Mouse (Mus musculus): Measurements from ENCODE around the gene Phka1. TPM values are rescaled to one million over a fixed set of nuclear protein-coding genes. Genes with fewer than 3 reads are reported as not detected.
A peak's percentile ranks its signal among the peaks of the same experiment; 100 is the strongest.
"Not testable (repeated sequence)": the region's sequence is repeated elsewhere in the genome, so short reads cannot be mapped to it uniquely, and the experiment has no call there.

Gene Phka1
- polyA plus RNA-seq (2014; fragmentation: Nextera tagmentation; extraction: Ambion mirVana): 10.3 and 10.9 TPM in 2 replicates

- peak; percentile 94 for ATAC-seq (ENCODE audit: low read depth)
- 16% methylated on average over 56 of the region's 60 CpGs for WGBS
- peak within 1 kb of the TSS; percentile 50 for H3K4me2 ChIP-seq (ENCODE audit: low read depth, low read length)
- no peaks in the 10 kb centered on the region for H3K9me3 ChIP-seq (ENCODE audit: control insufficient read depth, low read length)
- H3K9ac ChIP-seq (replicated peaks; ENCODE audit: low read depth, low read length): peak within 1 kb of the TSS; percentile 39; the same call in 1 of the 2 replicates
- H3K27ac ChIP-seq (ENCODE audit: low read depth, low read length): no peak within 1 kb of the TSS
- H3K27me3 ChIP-seq (ENCODE audit: control insufficient read depth, insufficient read depth, low read length): peaks cover 12% of the 10 kb centered on the region
- no peaks in the 10 kb centered on the region for H3K36me3 ChIP-seq (ENCODE audit: control insufficient read depth, insufficient read depth, low read length)
- no peaks in the 10 kb centered on the region for H3K4me1 ChIP-seq (ENCODE audit: control insufficient read depth, insufficient read depth, low read length)
- peak within 1 kb of the TSS; percentile 48 for H3K4me3 ChIP-seq (ENCODE audit: low read depth, low read length)
These were observed at the start of gene Phka1 for GRCm38 (mm10) chrX:102643823-102644572. Gene Phka1 (minus strand): TSS chrX:102644246.

- H3K9me3 ChIP-seq (ENCODE audit: control insufficient read depth, low read length); H3K9ac ChIP-seq (replicated peaks; ENCODE audit: low read depth, low read length); H3K4me1 ChIP-seq (ENCODE audit: control insufficient read depth, insufficient read depth, low read length); H3K4me3 ChIP-seq (ENCODE audit: low read depth, low read length); H3K27ac ChIP-seq (ENCODE audit: low read depth, low read length); H3K36me3 ChIP-seq (ENCODE audit: control insufficient read depth, insufficient read depth, low read length); H3K4me2 ChIP-seq (ENCODE audit: low read depth, low read length); H3K27me3 ChIP-seq (ENCODE audit: control insufficient read depth, insufficient read depth, low read length): not testable (repeated sequence)
- ATAC-seq (ENCODE audit: low read depth): peak; percentile 86; the same call in 1 of the 2 replicates
- 17% methylated on average over 4 of the region's 4 CpGs for WGBS
These were observed 45.2 kb upstream of the Phka1 start for GRCm38 (mm10) chrX:102689252-102689651.

- WGBS: 88% methylated on average over 4 of the region's 5 CpGs
These were observed 42.8 kb upstream of the Phka1 start, which contains the start of gene Gm3880 for GRCm38 (mm10) chrX:102686872-102687271. Gene Gm3880 (minus strand): TSS chrX:102686972.

GRCm38 (mm10) chrX:102684706-102685105, 40.7 kb upstream of the Phka1 start:
- not testable (repeated sequence) for H3K36me3 ChIP-seq (ENCODE audit: control insufficient read depth, insufficient read depth, low read length)
- 59% methylated on average over 3 of the region's 3 CpGs for WGBS

More at GRCm38 (mm10) chrX:102686872-102687271, 42.8 kb upstream of the Phka1 start, which contains the start of gene Gm3880:
- H3K4me3 ChIP-seq (ENCODE audit: low read depth, low read length); H3K9me3 ChIP-seq (ENCODE audit: control insufficient read depth, low read length); ATAC-seq (ENCODE audit: low read depth); H3K36me3 ChIP-seq (ENCODE audit: control insufficient read depth, insufficient read depth, low read length); H3K27ac ChIP-seq (ENCODE audit: low read depth, low read length); H3K9ac ChIP-seq (replicated peaks; ENCODE audit: low read depth, low read length); H3K27me3 ChIP-seq (ENCODE audit: control insufficient read depth, insufficient read depth, low read length); H3K4me2 ChIP-seq (ENCODE audit: low read depth, low read length); H3K4me1 ChIP-seq (ENCODE audit: control insufficient read depth, insufficient read depth, low read length): not testable (repeated sequence)

GRCm38 (mm10) chrX:102666641-102667040, 22.6 kb upstream of the Phka1 start:
- Histone ChIP-seq H3K4me3 (ENCODE audit: low read depth, low read length) (no peak overlapping the region), H3K27ac (ENCODE audit: low read depth, low read length) (no peak overlapping the region), H3K9me3 (ENCODE audit: control insufficient read depth, low read length) (no peaks in the 10 kb centered on the region), H3K9ac (replicated peaks; ENCODE audit: low read depth, low read length) (no peak overlapping the region), H3K4me1 (ENCODE audit: control insufficient read depth, insufficient read depth, low read length) (no peaks in the 10 kb centered on the region), H3K36me3 (ENCODE audit: control insufficient read depth, insufficient read depth, low read length) (no peaks in the 10 kb centered on the region), H3K4me2 (ENCODE audit: low read depth, low read length) (no peak overlapping the region), H3K27me3 (ENCODE audit: control insufficient read depth, insufficient read depth, low read length) (no peaks in the 10 kb centered on the region)
- no peak for ATAC-seq (ENCODE audit: low read depth)
- 93% methylated on average over 2 of the region's 2 CpGs for WGBS

More at GRCm38 (mm10) chrX:102684706-102685105, 40.7 kb upstream of the Phka1 start:
- H3K4me3 ChIP-seq (ENCODE audit: low read depth, low read length); H3K9ac ChIP-seq (replicated peaks; ENCODE audit: low read depth, low read length); H3K27ac ChIP-seq (ENCODE audit: low read depth, low read length); H3K4me2 ChIP-seq (ENCODE audit: low read depth, low read length); ATAC-seq (ENCODE audit: low read depth); H3K9me3 ChIP-seq (ENCODE audit: control insufficient read depth, low read length); H3K4me1 ChIP-seq (ENCODE audit: control insufficient read depth, insufficient read depth, low read length); H3K27me3 ChIP-seq (ENCODE audit: control insufficient read depth, insufficient read depth, low read length): not testable (repeated sequence)

- H3K36me3 ChIP-seq (ENCODE audit: control insufficient read depth, insufficient read depth, low read length): no peaks in the 10 kb centered on the region
- no peaks in the 10 kb centered on the region for H3K9me3 ChIP-seq (ENCODE audit: control insufficient read depth, low read length)
- ATAC-seq (ENCODE audit: low read depth): no peak
- H3K4me2 ChIP-seq (ENCODE audit: low read depth, low read length): no peak overlapping the region
- no peaks in the 10 kb centered on the region for H3K4me1 ChIP-seq (ENCODE audit: control insufficient read depth, insufficient read depth, low read length)
- no peaks in the 10 kb centered on the region for H3K27me3 ChIP-seq (ENCODE audit: control insufficient read depth, insufficient read depth, low read length)
- WGBS: 22% methylated on average over 3 of the region's 3 CpGs
- H3K9ac ChIP-seq (replicated peaks; ENCODE audit: low read depth, low read length): no peak overlapping the region
- H3K4me3 ChIP-seq (ENCODE audit: low read depth, low read length): no peak overlapping the region
- no peak overlapping the region for H3K27ac ChIP-seq (ENCODE audit: low read depth, low read length)
These were observed 16.7 kb upstream of the Phka1 start for GRCm38 (mm10) chrX:102660712-102661111.

GRCm38 (mm10) chrX:102645691-102646090, 1.6 kb upstream of the Phka1 start:
- H3K4me3 ChIP-seq (ENCODE audit: low read depth, low read length): no peak overlapping the region
- H3K4me2 ChIP-seq (ENCODE audit: low read depth, low read length): no peak overlapping the region
- no peak for ATAC-seq (ENCODE audit: low read depth)
- WGBS: 97% methylated on average over 1 of the region's 1 CpGs
- no peak overlapping the region for H3K9ac ChIP-seq (replicated peaks; ENCODE audit: low read depth, low read length)
- peaks cover 12% of the 10 kb centered on the region for H3K27me3 ChIP-seq (ENCODE audit: control insufficient read depth, insufficient read depth, low read length)
- no peaks in the 10 kb centered on the region for H3K4me1 ChIP-seq (ENCODE audit: control insufficient read depth, insufficient read depth, low read length)
- H3K27ac ChIP-seq (ENCODE audit: low read depth, low read length): no peak overlapping the region
- no peaks in the 10 kb centered on the region for H3K9me3 ChIP-seq (ENCODE audit: control insufficient read depth, low read length)
- H3K36me3 ChIP-seq (ENCODE audit: control insufficient read depth, insufficient read depth, low read length): no peaks in the 10 kb centered on the region

- no peak overlapping the region for H3K27ac ChIP-seq (ENCODE audit: low read depth, low read length)
- no peak overlapping the region for H3K9ac ChIP-seq (replicated peaks; ENCODE audit: low read depth, low read length)
- no peak for ATAC-seq (ENCODE audit: low read depth)
- H3K4me1 ChIP-seq (ENCODE audit: control insufficient read depth, insufficient read depth, low read length): no peaks in the 10 kb centered on the region
- no peaks in the 10 kb centered on the region for H3K36me3 ChIP-seq (ENCODE audit: control insufficient read depth, insufficient read depth, low read length)
- peaks cover 12% of the 10 kb centered on the region for H3K27me3 ChIP-seq (ENCODE audit: control insufficient read depth, insufficient read depth, low read length)
- H3K4me3 ChIP-seq (ENCODE audit: low read depth, low read length): no peak overlapping the region
- 55% methylated on average over 6 of the region's 6 CpGs for WGBS
- no peak overlapping the region; the same call in 1 of the 2 replicates for H3K4me2 ChIP-seq (ENCODE audit: low read depth, low read length)
- H3K9me3 ChIP-seq (ENCODE audit: control insufficient read depth, low read length): no peaks in the 10 kb centered on the region
These were observed 1.1 kb upstream of the Phka1 start for GRCm38 (mm10) chrX:102645146-102645545.

- Histone ChIP-seq H3K36me3 (ENCODE audit: control insufficient read depth, insufficient read depth, low read length) (no peaks in the 10 kb centered on the region), H3K4me1 (ENCODE audit: control insufficient read depth, insufficient read depth, low read length) (no peaks in the 10 kb centered on the region), H3K9ac (replicated peaks; ENCODE audit: low read depth, low read length) (no peak overlapping the region; the same call in 1 of the 2 replicates), H3K4me3 (ENCODE audit: low read depth, low read length) (peak overlapping the region; percentile 48), H3K4me2 (ENCODE audit: low read depth, low read length) (peak overlapping the region; percentile 50), H3K9me3 (ENCODE audit: control insufficient read depth, low read length) (no peaks in the 10 kb centered on the region), H3K27ac (ENCODE audit: low read depth, low read length) (no peak overlapping the region), H3K27me3 (ENCODE audit: control insufficient read depth, insufficient read depth, low read length) (peaks cover 12% of the 10 kb centered on the region)
- peak; percentile 75 for ATAC-seq (ENCODE audit: low read depth)
- 16% methylated on average over 8 of the region's 8 CpGs for WGBS
These were observed 516 bp upstream of the Phka1 start for GRCm38 (mm10) chrX:102644573-102644951.
